Mouse (Mus musculus) kidney, embryonic 16.5 days (tissue): ENCODE measurements around the gene Ubr2. TPM values are rescaled to one million over a fixed set of nuclear protein-coding genes. Genes with fewer than 3 reads are reported as not detected.

Experiments used
- ATAC-seq: fragments of 200-750 bp; cut with Nextera tagmentation; 2 replicates; pipeline ENCODE4 v1.8.0; 2017; ENCODE audit warnings: moderate TSS enrichment; ENCODE audit not compliant: low FRiP score, low TSS enrichment
- H3K27ac ChIP-seq: fragments of 300-500 bp; sonication (generic); 2 replicates; pipeline ENCODE4 v1.5.1; 2014; ENCODE audit warnings: low read length
- H3K27me3 ChIP-seq: fragments of 300-500 bp; sonication (generic); 2 replicates; pipeline ENCODE4 v1.6.1; 2014; ENCODE audit warnings: low read length, control low read depth, mixed read lengths; ENCODE audit not compliant: insufficient read depth
- H3K36me3 ChIP-seq: fragments of 300-500 bp; sonication (generic); 2 replicates; pipeline ENCODE4 v1.6.1; 2014; ENCODE audit warnings: low read length, control low read depth, mixed read lengths; ENCODE audit not compliant: insufficient read depth
- H3K4me1 ChIP-seq: fragments of 300-500 bp; sonication (generic); 2 replicates; pipeline ENCODE4 v1.6.1; 2014; ENCODE audit warnings: low read length, control low read depth, mixed read lengths; ENCODE audit not compliant: insufficient read depth
- H3K4me2 ChIP-seq: fragments of 300-500 bp; sonication (generic); replicated peaks from 2 replicates; pipeline ENCODE4 v1.6.1; 2014; ENCODE audit warnings: low read depth, low read length
- H3K4me3 ChIP-seq: fragments of 300-500 bp; sonication (generic); 2 replicates; pipeline ENCODE4 v1.5.1; 2014; ENCODE audit warnings: mild to moderate bottlenecking, low read length
- H3K9ac ChIP-seq: fragments of 300-500 bp; sonication (generic); replicated peaks from 2 replicates; pipeline ENCODE4 v1.6.1; 2014; ENCODE audit warnings: low read length
- H3K9me3 ChIP-seq: fragments of 300-500 bp; sonication (generic); 2 replicates; pipeline ENCODE4 v1.6.1; 2016; ENCODE audit warnings: low read length, control low read depth
- WGBS: fragments of 180-500 bp; shearing (Covaris S2); extraction: QIAGEN DNeasy Blood & Tissue Kit; methylation state at CpG from one replicate; pipeline ENCODE4 v1.1.7; 2014; 5-methylcytosine and 5-hydroxymethylcytosine counted together
- polyA plus RNA-seq: library from polyadenylated mRNA; unstranded; fragments of >200 nt; fragmentation: Nextera tagmentation; extraction: Ambion mirVana; gene quantifications from 2 replicates; pipeline ENCODE4 v1.2.1, GENCODE M21; 2015

The Ubr2 gene
- polyA plus RNA-seq, 1 experiment from 2014 or later, result 19.9 TPM

- Histone ChIP-seq H3K9ac (no peak overlapping the region), H3K36me3 (0 out of 2 replicates have a peak, but pooled peaks cover 7% of the 10 kb centered on the region), H3K4me2 (no peak overlapping the region), H3K27ac (no peak overlapping the region), H3K27me3 (no peaks in the 10 kb centered on the region), H3K4me3 (no peak overlapping the region), H3K4me1 (peaks cover 33% of the 10 kb centered on the region), H3K9me3 (no peaks in the 10 kb centered on the region)
- 65% methylated on average over 9 of the region's 9 CpGs for WGBS
- no peak for ATAC-seq
These were observed 3.6 kb downstream of the Ubr2 start for GRCm38 (mm10) chr17:47006741-47007140.

- H3K9ac ChIP-seq, result no peak overlapping the region
- no peaks in the 10 kb centered on the region for H3K27me3 ChIP-seq
- ATAC-seq, result no peak
- H3K4me3 ChIP-seq, result no peak overlapping the region
- H3K4me1 ChIP-seq, result peaks cover 33% of the 10 kb centered on the region
- no peaks in the 10 kb centered on the region for H3K9me3 ChIP-seq
- no peak overlapping the region for H3K4me2 ChIP-seq
- no peak overlapping the region for H3K27ac ChIP-seq
- H3K36me3 ChIP-seq, result 0 out of 2 replicates have a peak, but pooled peaks cover 7% of the 10 kb centered on the region
- 44% methylated on average over 7 of the region's 7 CpGs for WGBS
These were observed 4.5 kb downstream of the Ubr2 start for GRCm38 (mm10) chr17:47005741-47006405.

- Histone ChIP-seq H3K27me3 (no peaks in the 10 kb centered on the region), H3K9ac (no peak overlapping the region), H3K9me3 (no peaks in the 10 kb centered on the region), H3K36me3 (peaks cover 27% of the 10 kb centered on the region), H3K4me1 (peaks cover 25% of the 10 kb centered on the region), H3K4me2 (no peak overlapping the region), H3K27ac (no peak overlapping the region), H3K4me3 (no peak overlapping the region)
- WGBS, result 58% methylated on average over 8 of the region's 8 CpGs
- ATAC-seq, result no peak
These were observed 7.1 kb downstream of the Ubr2 start for GRCm38 (mm10) chr17:47003305-47003704.

GRCm38 (mm10) chr17:47002401-47002800 lies 8.0 kb downstream of the Ubr2 start:
- H3K27me3 ChIP-seq, result no peaks in the 10 kb centered on the region
- no peak overlapping the region for H3K4me2 ChIP-seq
- 92% methylated on average over 5 of the region's 5 CpGs for WGBS
- peaks cover 21% of the 10 kb centered on the region for H3K4me1 ChIP-seq
- no peak overlapping the region for H3K4me3 ChIP-seq
- no peak overlapping the region for H3K9ac ChIP-seq
- H3K27ac ChIP-seq, result no peak overlapping the region
- no peaks in the 10 kb centered on the region for H3K9me3 ChIP-seq
- no peak for ATAC-seq
- peaks cover 35% of the 10 kb centered on the region for H3K36me3 ChIP-seq

GRCm38 (mm10) chr17:46998840-46999239 lies 11.5 kb downstream of the Ubr2 start:
- H3K4me1 ChIP-seq, result peaks cover 28% of the 10 kb centered on the region
- H3K27ac ChIP-seq, result no peak overlapping the region
- H3K9me3 ChIP-seq, result no peaks in the 10 kb centered on the region
- 78% methylated on average over 4 of the region's 4 CpGs for WGBS
- no peak overlapping the region for H3K4me2 ChIP-seq
- H3K36me3 ChIP-seq, result peaks cover 29% of the 10 kb centered on the region
- H3K9ac ChIP-seq, result no peak overlapping the region
- no peak overlapping the region for H3K4me3 ChIP-seq
- no peaks in the 10 kb centered on the region for H3K27me3 ChIP-seq
- ATAC-seq, result no peak

GRCm38 (mm10) chr17:46996484-46996883 lies 13.9 kb downstream of the Ubr2 start:
- H3K4me1 ChIP-seq, result peaks cover 28% of the 10 kb centered on the region
- no peak overlapping the region for H3K4me3 ChIP-seq
- H3K9ac ChIP-seq, result peak overlapping the region; percentile 27; the same call in 1 of the 2 replicates
- peak; percentile 49 for ATAC-seq
- peak overlapping the region; percentile 82 for H3K27ac ChIP-seq
- peaks cover 39% of the 10 kb centered on the region for H3K36me3 ChIP-seq
- H3K4me2 ChIP-seq, result no peak overlapping the region
- no peaks in the 10 kb centered on the region for H3K9me3 ChIP-seq
- no peaks in the 10 kb centered on the region for H3K27me3 ChIP-seq
- 15% methylated on average over 7 of the region's 7 CpGs for WGBS

GRCm38 (mm10) chr17:46995621-46996020 lies 14.7 kb downstream of the Ubr2 start:
- no peak overlapping the region for H3K9ac ChIP-seq
- H3K36me3 ChIP-seq, result peaks cover 42% of the 10 kb centered on the region
- H3K27me3 ChIP-seq, result no peaks in the 10 kb centered on the region
- peak overlapping the region; percentile 65 for H3K27ac ChIP-seq
- 49% methylated on average over 3 of the region's 3 CpGs for WGBS
- no peak overlapping the region for H3K4me2 ChIP-seq
- H3K4me3 ChIP-seq, result no peak overlapping the region
- H3K4me1 ChIP-seq, result peaks cover 28% of the 10 kb centered on the region
- no peaks in the 10 kb centered on the region for H3K9me3 ChIP-seq
- ATAC-seq, result no peak

- Histone ChIP-seq H3K9ac (no peak overlapping the region), H3K27ac (peak overlapping the region; percentile 65; the same call in 1 of the 2 replicates), H3K4me1 (peaks cover 28% of the 10 kb centered on the region), H3K9me3 (no peaks in the 10 kb centered on the region), H3K27me3 (no peaks in the 10 kb centered on the region), H3K4me2 (no peak overlapping the region), H3K36me3 (peaks cover 42% of the 10 kb centered on the region), H3K4me3 (no peak overlapping the region)
- ATAC-seq, result peak; percentile 50
- 47% methylated on average over 10 of the region's 10 CpGs for WGBS
These were observed 15.5 kb downstream of the Ubr2 start for GRCm38 (mm10) chr17:46994641-46995398.

- no peak overlapping the region for H3K9ac ChIP-seq
- H3K36me3 ChIP-seq, result peaks cover 37% of the 10 kb centered on the region
- no peak overlapping the region for H3K27ac ChIP-seq
- no peaks in the 10 kb centered on the region for H3K27me3 ChIP-seq
- 92% methylated on average over 8 of the region's 8 CpGs for WGBS
- no peak overlapping the region for H3K4me3 ChIP-seq
- no peaks in the 10 kb centered on the region for H3K9me3 ChIP-seq
- no peak for ATAC-seq
- H3K4me1 ChIP-seq, result peaks cover 28% of the 10 kb centered on the region
- H3K4me2 ChIP-seq, result no peak overlapping the region
These were observed 16.7 kb downstream of the Ubr2 start for GRCm38 (mm10) chr17:46993625-46994024.

GRCm38 (mm10) chr17:46987631-46988030 lies 22.7 kb downstream of the Ubr2 start:
- Histone ChIP-seq H3K36me3 (peaks cover 52% of the 10 kb centered on the region), H3K4me3 (no peak overlapping the region), H3K27me3 (no peaks in the 10 kb centered on the region), H3K9me3 (no peaks in the 10 kb centered on the region), H3K9ac (no peak overlapping the region), H3K27ac (no peak overlapping the region), H3K4me1 (no peaks in the 10 kb centered on the region), H3K4me2 (no peak overlapping the region)
- no peak for ATAC-seq
- 82% methylated on average over 3 of the region's 3 CpGs for WGBS
